Mouse (Mus musculus) small intestine, adult 2 months (tissue): ENCODE measurements at regions not wholly inside any gene's neighbourhood (a gene's known extent, or its start where the extent isn't known, plus 50 kb on each side); places are given as distances from the start of the nearest gene placed in this dataset.
"Not testable (repeated sequence)": the region's sequence is repeated elsewhere in the genome, so short reads cannot be mapped to it uniquely, and the experiment has no call there.

Source experiments
- H3K27ac ChIP-seq: fragments of 200-500 bp; 2 replicates; pipeline ENCODE4 v1.5.1; 2012; ENCODE audit warnings: low read depth, low read length, control low read depth, inconsistent platforms; ENCODE audit not compliant: insufficient read depth
- H3K27me3 ChIP-seq: fragments of 200-500 bp; 2 replicates; pipeline ENCODE4 v1.6.1; 2012; ENCODE audit warnings: mild to moderate bottlenecking, moderate library complexity, low read length, inconsistent platforms; ENCODE audit not compliant: control insufficient read depth, insufficient read depth
- H3K36me3 ChIP-seq: fragments of 200-500 bp; 2 replicates; pipeline ENCODE4 v1.6.1; 2012; ENCODE audit warnings: mild to moderate bottlenecking, low read length, control low read depth, inconsistent platforms; ENCODE audit not compliant: control insufficient read depth, insufficient read depth
- H3K4me1 ChIP-seq: fragments of 200-500 bp; 2 replicates; pipeline ENCODE4 v1.6.1; 2012; ENCODE audit warnings: low read length, inconsistent platforms, mixed read lengths; ENCODE audit not compliant: control insufficient read depth, insufficient read depth, insufficient read length
- H3K4me3 ChIP-seq: fragments of 200-500 bp; 2 replicates; pipeline ENCODE4 v1.5.1; 2012; ENCODE audit warnings: low read depth, mild to moderate bottlenecking, control low read depth, inconsistent platforms, low read length, moderate library complexity
- CTCF ChIP-seq: fragments of 200-500 bp; IDR thresholded peaks from 2 replicates; pipeline ENCODE4 v1.5.1; 2012; ENCODE audit warnings: low read depth, mild to moderate bottlenecking, control low read depth, inconsistent platforms, low read length, moderate library complexity, mixed read lengths; ENCODE audit not compliant: insufficient replicate concordance, insufficient read length; ENCODE audit errors: extremely low read depth
- POLR2A ChIP-seq: fragments of 200-500 bp; IDR thresholded peaks from 2 replicates; pipeline ENCODE4 v1.6.1; 2012; ENCODE audit warnings: low read depth, mild to moderate bottlenecking, control low read depth, inconsistent platforms, low read length, moderate library complexity
- WGBS: fragments of 180-500 bp; shearing (Covaris S2); methylation state at CpG from one replicate; pipeline ENCODE4 v1.1.7; 2018; 5-methylcytosine and 5-hydroxymethylcytosine counted together

- H3K4me1 ChIP-seq, H3K27ac ChIP-seq, H3K4me3 ChIP-seq, H3K36me3 ChIP-seq, H3K27me3 ChIP-seq: not testable (repeated sequence)
Measured at GRCm38 (mm10) chr13:12726831-12727230, 73.0 kb downstream of the Prl2c3 start.

GRCm38 (mm10) chr13:12717972-12718546, 81.8 kb downstream of the Prl2c3 start:
- 83% methylated on average over 7 of the region's 7 CpGs for WGBS
- H3K27me3 ChIP-seq, H3K36me3 ChIP-seq, H3K4me1 ChIP-seq, H3K4me3 ChIP-seq, H3K27ac ChIP-seq: not testable (repeated sequence)

DNA sequence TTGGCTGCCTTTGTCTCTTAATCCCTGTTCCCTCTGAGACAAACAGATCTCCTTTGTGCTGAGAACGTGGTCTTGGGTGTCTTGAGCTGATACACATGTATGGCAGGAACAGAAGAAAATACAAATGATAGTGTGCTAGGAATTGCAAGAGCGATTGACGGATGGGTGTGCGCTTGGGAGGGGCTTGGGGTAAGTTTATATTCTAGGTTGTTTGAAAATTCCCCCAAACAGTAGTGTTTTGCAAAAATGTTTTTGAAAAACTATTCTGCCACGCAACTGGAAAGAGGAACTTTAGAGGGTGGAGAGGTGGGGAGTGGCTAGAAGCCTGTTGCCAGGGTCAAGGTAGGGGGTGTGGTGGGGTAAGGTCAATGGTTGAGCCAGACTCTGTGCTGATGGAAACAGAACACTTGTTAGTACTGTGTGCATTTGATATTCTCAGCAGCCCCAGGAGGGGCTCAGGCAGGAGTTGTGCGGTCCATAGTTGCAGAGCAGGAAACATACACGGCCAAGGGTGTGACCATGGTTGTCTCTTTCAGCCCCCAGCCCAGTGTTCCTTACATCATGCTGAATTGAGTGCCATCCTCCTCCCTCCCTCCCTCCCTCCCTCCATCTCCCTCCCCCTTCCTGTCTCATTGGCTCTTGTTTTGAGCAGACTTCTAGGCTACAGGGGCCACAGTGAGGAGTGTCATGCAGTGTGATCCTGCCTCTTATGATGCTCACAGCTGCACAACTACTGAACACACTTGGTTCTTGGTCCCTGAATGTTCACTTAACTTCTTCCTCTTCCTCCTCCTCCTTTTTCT, 88.2 kb downstream of the Prl2c3 start:
- no peak overlapping the region for H3K4me3 ChIP-seq
- H3K36me3 ChIP-seq = no peaks in the 10 kb centered on the region
- WGBS = 70% methylated on average over 7 of the region's 7 CpGs
- no peaks in the 10 kb centered on the region for H3K27me3 ChIP-seq
- TF ChIP-seq CTCF (no peak), POLR2A (no peak)
- no peaks in the 10 kb centered on the region for H3K4me1 ChIP-seq
- H3K27ac ChIP-seq = no peak overlapping the region

DNA sequence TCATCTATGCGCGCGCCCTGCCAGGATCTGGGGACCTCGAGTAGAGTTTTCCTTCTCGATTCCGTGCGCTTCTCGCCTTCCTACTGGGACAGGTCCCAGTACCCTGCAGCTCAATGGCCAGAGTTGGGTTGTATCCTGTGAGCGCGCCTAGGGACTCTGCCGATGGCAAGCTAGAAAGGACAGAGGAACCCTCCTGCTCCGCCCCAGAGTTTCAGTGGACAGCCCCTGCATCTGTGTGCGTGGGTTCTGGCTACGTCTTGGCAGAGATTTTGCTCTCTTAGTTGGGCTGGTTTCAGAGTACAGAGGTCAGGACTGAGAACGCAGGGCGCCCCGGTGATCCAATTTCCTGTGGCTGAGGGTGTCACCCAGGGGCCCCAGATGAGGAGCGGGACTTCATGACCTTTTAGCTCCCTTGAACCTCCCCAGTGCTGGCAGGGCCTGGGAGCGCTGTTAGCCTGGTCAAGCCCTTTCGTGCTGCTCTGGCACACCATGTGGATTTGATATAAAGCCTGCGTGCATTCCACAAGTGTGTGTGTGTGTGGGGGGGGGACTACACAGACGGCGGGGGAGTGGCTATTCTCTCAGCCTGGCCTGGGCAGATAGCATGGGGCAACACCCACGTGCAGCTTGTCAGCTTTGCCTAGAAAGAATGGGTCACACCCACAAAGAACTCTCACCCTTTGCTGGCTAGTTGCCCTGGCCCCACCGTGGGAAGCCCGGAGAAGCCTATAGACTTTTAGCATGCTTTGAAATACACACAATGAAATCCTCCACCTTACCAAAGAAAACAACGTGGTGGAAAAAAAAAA, 96.9 kb downstream of the Prl2c3 start:
- peak overlapping the region; percentile 26; the same call in 1 of the 2 replicates for H3K4me3 ChIP-seq
- H3K36me3 ChIP-seq, H3K4me1 ChIP-seq, H3K27me3 ChIP-seq, H3K27ac ChIP-seq: not testable (repeated sequence)
- 3% methylated on average over 19 of the region's 27 CpGs for WGBS

GRCm38 (mm10) chr13:12702111-12702803, 97.6 kb downstream of the Prl2c3 start:
- WGBS = 1% methylated on average over 33 of the region's 46 CpGs
- H3K4me3 ChIP-seq = peak overlapping the region; percentile 50
- H3K27me3 ChIP-seq, H3K36me3 ChIP-seq, H3K4me1 ChIP-seq, H3K27ac ChIP-seq: not testable (repeated sequence)

DNA sequence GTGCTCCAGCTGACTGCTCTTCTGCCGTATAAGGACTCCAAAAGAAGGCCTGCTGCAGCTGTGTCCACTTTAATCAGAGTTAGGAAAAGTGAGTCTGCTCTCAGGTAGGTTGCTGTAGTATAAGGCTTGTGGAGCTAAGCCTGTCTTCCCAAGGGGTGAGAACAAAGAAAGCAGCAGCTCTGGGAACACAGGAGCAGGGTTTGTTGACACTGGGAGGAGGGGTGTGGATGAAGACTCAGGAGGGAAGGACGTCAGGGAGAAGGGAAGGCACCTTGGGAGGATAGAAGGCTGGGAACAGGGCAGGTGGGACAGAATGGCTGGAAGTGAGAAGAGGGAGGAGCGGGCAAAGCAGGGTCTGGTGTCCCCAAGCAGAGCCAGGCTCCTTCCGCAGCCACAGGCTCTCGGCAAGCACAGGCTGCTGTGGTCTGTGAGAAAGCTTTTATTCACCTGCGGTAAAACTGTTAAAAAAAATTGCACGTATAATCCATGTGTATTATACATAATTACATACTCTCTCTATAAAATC, 106.2 kb downstream of the Prl2c3 start:
- H3K27me3 ChIP-seq, H3K27ac ChIP-seq, H3K4me1 ChIP-seq, H3K4me3 ChIP-seq, H3K36me3 ChIP-seq: not testable (repeated sequence)
- WGBS = 44% methylated on average over 6 of the region's 7 CpGs

GRCm38 (mm10) chr13:12688778-12689177, 111.1 kb downstream of the Prl2c3 start:
- H3K36me3 ChIP-seq, H3K27ac ChIP-seq, H3K27me3 ChIP-seq, H3K4me3 ChIP-seq, H3K4me1 ChIP-seq: not testable (repeated sequence)
- no CpG with 5 or more reads among the region's 1 CpGs for WGBS

- H3K27me3 ChIP-seq, H3K27ac ChIP-seq, H3K4me3 ChIP-seq, H3K4me1 ChIP-seq, H3K36me3 ChIP-seq: not testable (repeated sequence)
- WGBS = 16% methylated on average over 2 of the region's 5 CpGs
Measured at GRCm38 (mm10) chr13:12688149-12688548, 111.7 kb downstream of the Prl2c3 start.

- H3K4me1 ChIP-seq, H3K36me3 ChIP-seq, H3K27ac ChIP-seq, H3K27me3 ChIP-seq, H3K4me3 ChIP-seq: not testable (repeated sequence)
- 58% methylated on average over 5 of the region's 6 CpGs for WGBS
Measured at GRCm38 (mm10) chr13:12680954-12681571, 115.4 kb downstream of the Ero1lb start.
